Mouse (Mus musculus) kidney, embryonic 14.5 days (tissue): ENCODE results near the gene Cdh22. TPM values are rescaled to one million over a fixed set of nuclear protein-coding genes. Genes with fewer than 3 reads are reported as not detected.

Experiments used
- ATAC-seq: fragments of 200-750 bp; cut with Nextera tagmentation; 2 replicates; pipeline ENCODE4 v1.8.0; 2017; ENCODE audit warnings: moderate number of reproducible peaks, mild to moderate bottlenecking, moderate TSS enrichment, moderate library complexity; ENCODE audit not compliant: low FRiP score, low TSS enrichment
- H3K27ac ChIP-seq: fragments of 300-500 bp; sonication (generic); 2 replicates; pipeline ENCODE4 v1.5.1; 2014; ENCODE audit warnings: low read depth, mild to moderate bottlenecking, low read length, moderate library complexity, mixed read lengths
- H3K27me3 ChIP-seq: fragments of 300-500 bp; sonication (generic); 2 replicates; pipeline ENCODE4 v1.6.1; 2014; ENCODE audit warnings: mild to moderate bottlenecking, low read length; ENCODE audit not compliant: control insufficient read depth, insufficient read depth
- H3K36me3 ChIP-seq: fragments of 300-500 bp; sonication (generic); 2 replicates; pipeline ENCODE4 v1.6.1; 2014; ENCODE audit warnings: low read length, mixed read lengths; ENCODE audit not compliant: control insufficient read depth, insufficient read depth
- H3K4me1 ChIP-seq: fragments of 300-500 bp; sonication (generic); 2 replicates; pipeline ENCODE4 v1.6.1; 2014; ENCODE audit warnings: low read length, mixed read lengths; ENCODE audit not compliant: control insufficient read depth, insufficient read depth
- H3K4me2 ChIP-seq: fragments of 300-500 bp; sonication (generic); replicated peaks from 2 replicates; pipeline ENCODE4 v1.6.1; 2014; ENCODE audit warnings: low read depth, mild to moderate bottlenecking, low read length
- H3K4me3 ChIP-seq: fragments of 300-500 bp; sonication (generic); 2 replicates; pipeline ENCODE4 v1.5.1; 2014; ENCODE audit warnings: mild to moderate bottlenecking, low read length
- H3K9ac ChIP-seq: fragments of 300-500 bp; sonication (generic); 2 replicates; pipeline ENCODE4 v1.6.1; 2014; ENCODE audit warnings: low read depth, mild to moderate bottlenecking, low read length, moderate library complexity
- H3K9me3 ChIP-seq: fragments of 300-500 bp; sonication (generic); 2 replicates; pipeline ENCODE4 v1.6.1; 2016; ENCODE audit warnings: low read length; ENCODE audit not compliant: control insufficient read depth
- WGBS: fragments of 180-500 bp; shearing (Covaris S2); extraction: QIAGEN DNeasy Blood & Tissue Kit; methylation state at CpG from one replicate; pipeline ENCODE4 v1.1.7; 2014; 5-methylcytosine and 5-hydroxymethylcytosine counted together
- polyA plus RNA-seq: library from polyadenylated mRNA; unstranded; fragments of >200 nt; fragmentation: Nextera tagmentation; extraction: Ambion mirVana; gene quantifications from 2 replicates; pipeline ENCODE4 v1.2.1, GENCODE M21; 2014

Cdh22 gene
- polyA plus RNA-seq, 1 experiment from 2014 or later, result 0.74 TPM

- no peak; the same call in 1 of the 2 replicates for ATAC-seq
- WGBS, result 17% methylated on average over 10 of the region's 10 CpGs
- Histone ChIP-seq H3K4me2 (no peak overlapping the region), H3K9ac (no peak overlapping the region), H3K9me3 (no peaks in the 10 kb centered on the region), H3K4me3 (no peak overlapping the region), H3K27me3 (peaks cover 39% of the 10 kb centered on the region), H3K27ac (no peak overlapping the region), H3K36me3 (no peaks in the 10 kb centered on the region), H3K4me1 (0 out of 2 replicates have a peak, but pooled peaks cover 3% of the 10 kb centered on the region)
These were observed 19.2 kb upstream of the Cdh22 start for GRCm38 (mm10) chr2:165253867-165254266.

GRCm38 (mm10) chr2:165253269-165253668 lies 18.6 kb upstream of the Cdh22 start:
- Histone ChIP-seq H3K4me2 (no peak overlapping the region), H3K36me3 (no peaks in the 10 kb centered on the region), H3K9me3 (no peaks in the 10 kb centered on the region), H3K4me3 (no peak overlapping the region), H3K4me1 (0 out of 2 replicates have a peak, but pooled peaks cover 3% of the 10 kb centered on the region), H3K9ac (no peak overlapping the region), H3K27ac (no peak overlapping the region), H3K27me3 (peaks cover 39% of the 10 kb centered on the region)
- WGBS, result 75% methylated on average over 8 of the region's 8 CpGs
- no peak for ATAC-seq

GRCm38 (mm10) chr2:165252801-165253200 lies 18.1 kb upstream of the Cdh22 start:
- H3K9ac ChIP-seq, result no peak overlapping the region
- H3K27me3 ChIP-seq, result peaks cover 40% of the 10 kb centered on the region
- no peaks in the 10 kb centered on the region for H3K36me3 ChIP-seq
- H3K4me2 ChIP-seq, result no peak overlapping the region
- no peak overlapping the region for H3K4me3 ChIP-seq
- ATAC-seq, result no peak
- H3K27ac ChIP-seq, result no peak overlapping the region
- WGBS, result 40% methylated on average over 9 of the region's 9 CpGs
- H3K9me3 ChIP-seq, result no peaks in the 10 kb centered on the region
- H3K4me1 ChIP-seq, result 0 out of 2 replicates have a peak, but pooled peaks cover 3% of the 10 kb centered on the region

- Histone ChIP-seq H3K4me1 (0 out of 2 replicates have a peak, but pooled peaks cover 3% of the 10 kb centered on the region), H3K27me3 (peaks cover 44% of the 10 kb centered on the region), H3K9me3 (no peaks in the 10 kb centered on the region), H3K27ac (no peak overlapping the region), H3K36me3 (no peaks in the 10 kb centered on the region), H3K4me3 (no peak overlapping the region), H3K4me2 (no peak overlapping the region), H3K9ac (no peak overlapping the region)
- ATAC-seq, result no peak
- WGBS, result 66% methylated on average over 8 of the region's 8 CpGs
These were observed 17.7 kb upstream of the Cdh22 start for GRCm38 (mm10) chr2:165252381-165252780.

- WGBS, result 26% methylated on average over 1 of the region's 1 CpGs
- ATAC-seq, result no peak
- no peak overlapping the region for H3K27ac ChIP-seq
- no peaks in the 10 kb centered on the region for H3K36me3 ChIP-seq
- H3K27me3 ChIP-seq, result peaks cover 51% of the 10 kb centered on the region
- 0 out of 2 replicates have a peak, but pooled peaks cover 3% of the 10 kb centered on the region for H3K4me1 ChIP-seq
- H3K4me2 ChIP-seq, result no peak overlapping the region
- no peak overlapping the region for H3K4me3 ChIP-seq
- H3K9me3 ChIP-seq, result no peaks in the 10 kb centered on the region
- H3K9ac ChIP-seq, result no peak overlapping the region
These were observed 16.2 kb upstream of the Cdh22 start for GRCm38 (mm10) chr2:165250903-165251302.

GRCm38 (mm10) chr2:165248967-165249366 lies 14.3 kb upstream of the Cdh22 start:
- H3K9ac ChIP-seq, result no peak overlapping the region
- no peaks in the 10 kb centered on the region for H3K9me3 ChIP-seq
- no peak for ATAC-seq
- no peak overlapping the region for H3K27ac ChIP-seq
- H3K4me2 ChIP-seq, result no peak overlapping the region
- WGBS, result 16% methylated on average over 3 of the region's 3 CpGs
- peaks cover 47% of the 10 kb centered on the region for H3K27me3 ChIP-seq
- H3K4me1 ChIP-seq, result 0 out of 2 replicates have a peak, but pooled peaks cover 3% of the 10 kb centered on the region
- H3K4me3 ChIP-seq, result no peak overlapping the region
- H3K36me3 ChIP-seq, result no peaks in the 10 kb centered on the region

- Histone ChIP-seq H3K4me1 (no peaks in the 10 kb centered on the region), H3K27ac (no peak overlapping the region), H3K4me3 (no peak overlapping the region), H3K9ac (no peak overlapping the region), H3K36me3 (no peaks in the 10 kb centered on the region), H3K27me3 (peaks cover 56% of the 10 kb centered on the region), H3K9me3 (no peaks in the 10 kb centered on the region), H3K4me2 (no peak overlapping the region)
- WGBS, result 11% methylated on average over 11 of the region's 11 CpGs
- no peak for ATAC-seq
These were observed 11.7 kb upstream of the Cdh22 start for GRCm38 (mm10) chr2:165246349-165246748.

- Histone ChIP-seq H3K27me3 (peaks cover 84% of the 10 kb centered on the region), H3K36me3 (no peaks in the 10 kb centered on the region), H3K4me3 (no peak overlapping the region), H3K9ac (no peak overlapping the region), H3K4me2 (no peak overlapping the region), H3K27ac (no peak overlapping the region), H3K9me3 (no peaks in the 10 kb centered on the region), H3K4me1 (no peaks in the 10 kb centered on the region)
- no peak for ATAC-seq
- WGBS, result 4% methylated on average over 11 of the region's 11 CpGs
These were observed 8.6 kb upstream of the Cdh22 start for GRCm38 (mm10) chr2:165243122-165243720.

- Histone ChIP-seq H3K4me2 (no peak overlapping the region), H3K27me3 (peaks cover 86% of the 10 kb centered on the region), H3K4me1 (no peaks in the 10 kb centered on the region), H3K9ac (no peak overlapping the region), H3K27ac (no peak overlapping the region), H3K4me3 (no peak overlapping the region), H3K36me3 (no peaks in the 10 kb centered on the region), H3K9me3 (no peaks in the 10 kb centered on the region)
- no peak for ATAC-seq
- WGBS, result under 1% methylated on average over 13 of the region's 13 CpGs
These were observed 7.9 kb upstream of the Cdh22 start for GRCm38 (mm10) chr2:165242575-165242974.
